Mouse (Mus musculus) thymus, adult 18-20 months (tissue): ENCODE data around the gene Tmem63b.
A peak's percentile ranks its signal among the peaks of the same experiment; 100 is the strongest.

Experiments
- DNase-seq, 2 experiments: peaks; one replicate each; pipeline ENCODE4 v3.0.0; 2022; ENCODE audit warnings: mixed read lengths in 2 of 2

Gene Tmem63b

DNA sequence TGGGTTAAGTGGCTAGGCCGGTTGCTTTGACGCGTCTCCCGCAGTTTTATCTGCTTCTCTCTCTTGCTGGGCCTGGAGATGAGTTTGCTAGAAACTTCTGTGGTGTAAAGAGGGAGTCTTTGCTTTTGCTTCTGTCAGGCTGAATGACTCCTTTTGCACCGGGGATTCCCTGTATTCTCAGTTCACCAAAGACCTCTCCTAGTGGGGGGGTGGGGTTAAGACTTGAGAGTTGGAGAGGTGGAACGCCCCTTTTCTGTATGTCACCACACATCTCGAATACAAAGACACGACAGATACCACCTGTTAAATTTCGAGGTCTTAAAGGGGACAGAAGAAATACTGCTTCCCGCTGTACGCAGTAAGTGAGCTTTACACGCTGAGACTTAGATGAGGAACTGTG, at the start of gene Tmem63b:
Gene Tmem63b, minus strand, starts transcription at position 190 of the 400 bp plus-strand sequence.
- no peak for DNase-seq

DNA sequence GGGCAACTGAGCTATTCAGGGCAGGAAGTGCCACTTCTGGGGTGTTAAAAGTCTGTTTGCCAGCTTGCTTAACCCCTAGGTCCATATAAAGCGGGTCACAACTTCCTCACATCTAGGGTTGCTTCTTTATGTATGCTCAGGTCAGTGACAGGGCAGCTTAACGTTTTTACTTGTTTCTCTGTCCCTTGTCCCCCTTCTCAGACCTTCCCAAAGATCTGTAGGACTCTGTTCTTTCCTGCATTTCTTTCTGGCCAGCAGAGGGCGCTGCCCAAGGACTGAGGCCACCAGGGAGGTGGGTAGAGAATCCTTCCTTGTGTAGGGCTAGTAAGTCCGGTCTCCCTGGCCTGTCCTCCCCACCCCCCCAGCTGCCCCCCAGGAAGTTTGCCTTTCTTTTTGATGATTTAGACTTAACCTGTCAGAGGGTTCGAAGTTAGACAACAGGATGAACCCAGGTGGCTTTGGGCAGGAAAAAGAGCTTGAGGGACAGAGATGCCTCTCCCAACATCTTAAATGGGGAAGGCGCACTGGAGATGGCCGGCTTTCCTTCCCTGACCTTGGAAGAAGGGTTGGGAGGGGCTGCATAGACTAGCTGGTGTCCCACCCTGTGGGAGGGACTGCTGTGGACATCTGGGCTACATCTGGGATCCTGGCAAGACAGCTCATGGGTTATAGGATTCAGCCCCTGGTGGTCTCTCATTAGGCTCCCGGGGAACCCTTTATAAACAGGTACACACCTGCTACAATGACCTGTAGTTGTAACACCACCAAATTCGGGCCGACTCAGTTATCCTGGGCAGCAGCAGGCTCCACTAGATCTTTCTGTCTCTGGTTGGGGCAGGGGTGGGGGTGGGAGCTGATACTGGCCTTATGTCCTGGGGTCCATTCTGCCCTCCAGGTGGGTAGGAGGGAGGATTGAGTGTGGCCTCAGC, 48.9 kb upstream of the Tmem63b start:
- peak; percentile 45 to 56 for DNase-seq

DNA sequence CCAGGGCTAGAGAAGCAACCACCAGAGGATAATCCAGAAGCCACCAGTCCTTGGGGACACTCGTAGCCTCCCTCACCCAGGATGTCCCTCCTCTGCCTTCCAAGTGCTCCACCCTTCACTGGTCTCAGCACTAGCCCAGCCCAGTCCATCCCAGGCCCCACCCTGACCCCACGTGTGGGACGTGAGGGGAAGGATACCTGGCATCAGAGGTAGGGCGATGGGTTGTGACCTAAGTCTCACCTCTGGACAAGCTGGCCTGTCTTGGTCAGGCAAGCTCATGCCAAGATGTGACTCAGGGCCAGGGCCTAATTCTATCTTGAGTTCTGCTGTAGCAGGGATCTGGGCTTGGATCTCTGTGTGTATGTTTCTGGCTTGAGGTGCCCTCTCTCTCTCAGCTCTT, 48.2 kb upstream of the Tmem63b start:
- DNase-seq = no peak

DNA sequence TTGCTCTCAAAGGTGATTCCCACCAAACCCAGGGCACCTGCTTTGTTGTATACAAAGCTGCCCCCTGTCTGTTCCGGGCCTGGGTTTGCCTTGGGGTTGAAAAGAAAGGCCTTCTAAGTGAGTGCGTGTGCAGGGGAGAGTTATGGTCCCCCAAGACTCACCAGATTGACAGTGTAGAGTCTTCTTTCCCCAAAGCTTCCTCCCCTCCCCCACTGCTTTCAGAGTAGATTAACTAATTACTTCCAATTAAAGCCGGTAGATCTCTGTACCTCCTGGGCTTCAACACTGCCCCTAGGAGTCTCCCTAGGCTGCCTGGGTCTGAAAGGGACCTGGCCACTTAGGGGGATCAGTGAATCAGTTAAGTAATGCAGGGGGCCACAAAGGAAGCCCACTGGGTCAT, 47.6 kb upstream of the Tmem63b start:
- no peak for DNase-seq

DNA sequence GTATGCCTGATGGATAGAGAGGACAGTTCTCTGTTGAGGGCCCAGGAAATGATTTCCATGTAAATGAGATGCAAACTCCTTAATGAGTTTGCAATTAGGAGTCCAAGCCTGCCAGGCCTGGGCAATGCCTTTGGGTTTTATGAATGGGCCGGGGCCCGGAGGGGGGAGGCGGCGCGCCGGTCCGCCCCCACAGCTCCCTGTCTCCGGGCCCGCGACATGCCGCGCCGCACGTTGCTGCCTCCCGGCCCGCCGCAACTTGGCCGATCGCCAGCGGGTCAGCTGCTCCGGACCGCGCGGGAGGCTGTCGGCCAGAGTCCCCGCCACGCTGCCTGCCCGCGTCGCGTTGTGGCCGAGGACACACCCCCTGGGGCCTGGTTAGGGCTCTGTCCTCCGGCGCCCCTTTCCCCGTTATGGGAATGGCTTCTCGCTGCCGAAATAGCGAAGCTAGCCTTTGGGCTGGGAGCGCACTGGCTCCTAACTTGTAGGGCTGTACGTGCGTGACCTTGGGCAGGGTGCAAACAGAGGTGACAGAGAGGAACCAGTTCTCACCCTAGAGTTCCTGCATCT, 47.1 kb upstream of the Tmem63b start, which contains the start of gene 1600014C23Rik:
Gene 1600014C23Rik, minus strand, starts transcription at position 110 of the 567 bp plus-strand sequence.
- no peak for DNase-seq

DNA sequence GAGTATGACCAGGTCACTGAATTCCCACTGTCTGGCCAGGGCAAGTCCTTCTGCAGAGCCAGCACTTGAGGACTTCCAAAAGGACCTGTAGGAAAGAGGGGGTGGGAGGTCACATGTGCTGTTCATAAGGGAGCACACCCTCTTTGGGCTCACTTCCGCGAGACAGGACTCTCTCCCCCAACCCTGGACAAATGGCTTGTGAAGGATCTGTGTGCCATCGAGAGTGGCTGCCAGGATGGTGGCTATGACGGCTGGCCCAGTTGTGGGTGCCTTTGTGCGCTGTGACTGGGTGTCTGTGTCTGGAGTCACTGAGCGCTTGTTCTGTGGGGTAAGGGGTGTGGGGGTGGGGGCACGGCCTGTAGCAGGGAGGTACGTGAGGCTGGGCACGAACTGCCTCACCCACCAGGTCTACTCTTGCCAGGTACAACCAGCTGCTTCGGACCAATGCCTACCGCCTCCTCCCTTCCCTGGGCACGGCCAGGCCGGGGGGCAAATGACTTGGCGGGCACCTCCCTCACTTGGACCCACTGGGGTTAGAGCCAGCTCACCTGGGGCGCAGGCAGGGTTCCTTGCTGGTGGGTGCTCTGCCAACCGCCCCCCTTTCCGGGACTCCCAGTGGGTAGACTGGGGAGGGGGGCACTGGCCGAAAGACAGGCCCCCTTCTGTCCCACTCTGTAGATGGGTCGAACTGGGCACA, 46.5 kb upstream of the Tmem63b start:
- DNase-seq = no peak

DNA sequence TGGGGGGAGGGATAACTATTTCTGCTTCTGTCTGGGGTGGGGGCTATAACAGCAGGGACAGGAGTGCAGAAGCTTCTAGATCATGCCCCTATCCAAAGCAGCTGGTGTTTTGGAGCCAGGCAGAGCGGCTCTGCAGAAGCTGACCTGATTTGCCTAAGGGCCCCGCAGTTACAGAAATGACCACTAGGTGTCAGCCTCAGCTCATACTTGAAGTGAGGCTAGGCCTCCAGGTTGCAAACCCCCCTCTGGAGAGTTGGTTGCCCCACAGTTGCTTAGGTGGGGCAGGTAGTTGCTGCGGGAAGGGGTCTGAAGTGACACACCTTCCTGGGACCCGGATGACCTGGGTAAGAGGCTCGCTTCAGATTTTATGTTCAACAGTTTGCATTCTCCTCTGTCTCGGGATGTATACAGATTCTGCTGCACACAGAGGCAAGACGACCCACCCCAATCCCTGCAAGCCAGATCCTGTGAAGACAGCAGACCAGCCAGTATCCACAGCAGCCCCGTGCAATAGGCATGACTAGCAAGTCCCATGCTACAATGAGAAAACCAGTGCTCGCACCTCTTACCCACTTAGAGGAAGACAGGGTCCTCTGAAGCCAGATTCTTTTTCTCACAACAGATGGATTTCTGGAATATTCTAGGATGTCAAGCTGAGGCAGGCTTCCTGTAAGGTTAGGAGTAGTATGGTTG, 44.6 kb upstream of the Tmem63b start:
- peak; percentile 53 to 69 for DNase-seq

DNA sequence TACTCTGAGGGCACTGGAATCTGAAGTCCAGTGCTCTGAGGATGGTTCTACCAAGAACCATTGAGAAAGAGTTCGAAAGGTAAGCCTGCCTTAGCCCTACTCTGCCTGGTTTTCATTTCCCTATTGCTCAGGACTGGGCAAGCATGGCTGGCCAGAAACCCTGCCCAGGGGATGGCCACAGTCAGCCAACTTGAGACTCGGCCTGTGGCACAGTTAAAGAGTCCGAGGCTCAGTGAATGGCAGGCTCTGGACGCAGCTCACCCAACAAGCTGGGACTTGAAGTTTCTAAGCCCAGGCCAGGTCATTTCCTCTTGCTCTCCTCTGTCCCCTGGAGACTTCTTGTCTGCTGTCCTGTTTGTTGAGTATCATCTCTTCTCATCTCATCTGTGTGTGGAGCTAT, 44.0 kb upstream of the Tmem63b start:
- no peak for DNase-seq

DNA sequence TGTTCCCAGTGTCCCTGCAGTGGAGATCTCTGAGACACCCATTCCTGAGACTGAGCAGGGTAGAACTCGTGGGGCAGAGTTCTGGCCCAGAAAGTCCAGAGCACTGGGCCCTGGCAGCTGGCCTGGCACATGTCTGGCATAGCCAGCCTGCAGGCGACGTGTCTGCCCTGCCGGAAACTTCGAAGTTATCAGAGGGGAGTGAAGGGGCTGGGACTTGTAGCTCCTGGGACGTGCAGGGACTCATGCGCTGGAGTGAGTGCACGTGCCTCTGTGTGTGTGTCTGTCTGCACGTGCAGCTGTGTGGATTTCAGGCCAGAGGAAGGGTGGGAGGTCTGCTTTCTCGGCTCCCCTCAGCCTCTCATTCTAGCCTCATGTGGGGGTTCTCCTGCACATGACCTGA, 42.7 kb upstream of the Tmem63b start:
- no peak for DNase-seq

DNA sequence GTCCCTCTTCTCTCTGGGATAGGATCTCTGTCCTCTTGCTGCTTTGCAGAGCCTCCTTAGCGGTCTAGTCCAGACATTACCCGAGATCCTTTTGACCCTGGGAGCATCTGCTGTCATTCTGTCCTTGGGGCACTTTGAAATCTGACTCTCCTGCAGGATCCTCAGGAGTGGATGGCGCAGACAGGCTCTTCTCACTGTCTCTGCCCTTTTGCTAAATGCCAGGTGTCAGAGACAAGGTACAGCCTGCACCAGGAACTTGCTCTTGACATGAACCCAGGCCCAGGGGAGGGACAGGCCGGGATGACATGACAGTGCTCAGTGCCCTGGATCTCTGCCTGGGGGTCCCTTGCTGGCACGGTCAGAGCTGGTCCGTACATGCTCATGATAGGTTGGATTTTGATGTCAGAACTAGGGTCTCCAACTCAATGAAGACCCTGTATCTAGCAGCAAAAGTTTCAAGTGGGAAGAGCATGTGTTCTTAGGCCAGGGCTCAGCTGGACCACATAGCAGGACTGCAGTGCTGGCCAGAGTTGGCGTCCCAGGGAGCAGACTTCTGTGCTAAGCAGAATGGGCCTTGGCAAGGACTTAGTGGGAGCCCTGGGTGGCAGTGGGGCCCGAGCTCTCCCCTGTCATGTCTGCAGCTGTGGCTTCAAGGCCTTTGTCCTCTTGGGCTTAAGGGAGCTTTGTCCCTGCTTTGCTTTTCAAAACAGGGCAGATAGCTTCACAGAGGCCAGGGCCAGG, 41.4 kb upstream of the Tmem63b start:
- DNase-seq = no peak

DNA sequence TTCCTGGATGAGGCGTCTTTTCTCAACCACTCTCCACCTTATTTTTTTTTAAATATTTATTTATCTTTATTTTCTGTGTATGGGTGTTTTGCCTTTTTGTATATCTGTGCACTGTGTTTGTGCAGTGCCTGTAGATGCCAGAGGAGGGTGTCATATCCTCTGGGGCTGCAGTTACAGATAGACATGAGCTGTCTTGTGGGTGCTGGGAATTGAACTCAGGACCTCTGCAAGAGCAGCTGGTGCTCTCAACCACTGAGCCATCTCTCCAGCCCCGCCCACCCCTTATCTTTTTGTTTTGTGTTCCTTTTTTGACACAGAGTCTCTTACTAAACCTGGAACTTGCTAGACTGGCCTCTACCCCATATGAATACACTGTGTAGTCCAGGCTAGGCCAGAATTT, 40.8 kb upstream of the Tmem63b start:
- no peak for DNase-seq

DNA sequence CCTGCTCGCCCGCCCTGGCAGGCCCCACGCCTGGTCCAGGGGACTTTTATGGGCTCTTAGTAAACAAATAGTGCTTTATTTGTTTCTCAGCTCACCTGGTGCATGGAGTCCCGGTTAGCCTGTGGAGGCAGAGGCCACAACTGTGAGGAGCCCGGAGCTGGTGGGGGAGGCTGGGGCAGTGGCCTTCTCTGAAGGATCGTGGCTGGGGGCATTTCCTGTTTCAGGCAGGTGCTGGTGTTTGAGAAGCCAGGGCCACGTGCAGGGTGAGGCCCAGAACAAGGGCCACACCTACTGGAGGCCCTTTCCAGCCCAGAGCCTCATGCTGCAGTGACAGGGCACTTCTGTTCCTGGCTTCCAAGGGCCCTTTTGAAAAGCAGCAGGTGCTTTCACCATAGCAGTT, 39.5 kb upstream of the Tmem63b start:
- DNase-seq = no peak

DNA sequence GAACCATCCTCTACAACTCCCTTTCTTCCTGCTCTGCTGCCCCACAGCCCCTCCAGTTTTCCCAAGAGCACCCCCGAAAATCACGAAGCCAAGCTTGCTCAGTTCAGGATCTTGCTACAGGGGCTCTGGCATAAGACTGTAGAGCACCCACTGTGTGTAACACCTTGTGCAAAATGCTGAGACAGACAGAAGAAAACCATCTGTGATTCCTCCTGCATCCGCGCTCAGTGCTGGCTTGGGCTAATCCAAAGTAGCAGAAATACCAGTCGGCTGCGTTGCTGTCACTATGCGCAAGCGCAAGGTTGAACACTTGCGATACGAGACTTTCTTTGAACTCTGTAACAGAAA, 37.8 kb upstream of the Tmem63b start:
- DNase-seq = no peak

DNA sequence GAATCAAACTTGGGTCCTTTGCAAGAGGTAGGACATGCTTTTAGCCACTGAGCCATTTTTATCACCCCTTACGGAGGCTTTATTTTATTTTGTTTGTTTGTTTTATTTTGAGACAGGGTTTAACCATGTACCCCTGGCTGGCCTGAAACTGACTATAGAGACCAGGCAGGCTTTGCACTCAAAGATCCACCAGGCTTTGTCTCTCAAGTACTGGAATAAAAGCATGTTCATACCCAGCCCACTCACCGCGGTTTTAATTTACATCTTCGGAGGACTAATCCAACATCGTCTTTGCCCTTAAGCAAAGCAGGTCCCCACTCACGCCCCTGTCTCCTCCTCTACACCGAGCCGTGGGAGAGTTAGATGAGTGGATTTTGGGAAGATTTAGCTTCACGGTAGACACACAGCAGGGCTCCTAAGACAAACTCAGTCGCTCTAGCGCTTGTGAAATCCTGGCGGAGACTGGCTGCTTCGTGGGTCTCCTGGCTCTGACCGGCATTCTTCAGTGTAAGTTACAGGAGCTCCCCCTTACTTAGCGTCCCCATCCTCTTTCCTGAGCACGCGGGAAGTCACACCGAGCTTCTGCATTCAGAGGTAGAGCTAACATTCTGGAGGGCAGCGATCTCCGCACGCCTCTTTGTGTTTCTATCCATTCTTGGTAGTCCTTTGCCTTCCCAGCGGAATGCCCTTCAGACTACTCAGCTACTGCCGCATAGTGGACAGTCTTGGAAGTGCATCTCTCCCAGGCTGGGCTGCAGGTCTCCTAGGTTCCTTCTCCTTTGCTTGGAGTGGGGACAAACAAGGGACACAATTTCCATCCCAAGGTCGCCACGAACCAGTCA, 37.2 kb upstream of the Tmem63b start:
- no peak for DNase-seq

DNA sequence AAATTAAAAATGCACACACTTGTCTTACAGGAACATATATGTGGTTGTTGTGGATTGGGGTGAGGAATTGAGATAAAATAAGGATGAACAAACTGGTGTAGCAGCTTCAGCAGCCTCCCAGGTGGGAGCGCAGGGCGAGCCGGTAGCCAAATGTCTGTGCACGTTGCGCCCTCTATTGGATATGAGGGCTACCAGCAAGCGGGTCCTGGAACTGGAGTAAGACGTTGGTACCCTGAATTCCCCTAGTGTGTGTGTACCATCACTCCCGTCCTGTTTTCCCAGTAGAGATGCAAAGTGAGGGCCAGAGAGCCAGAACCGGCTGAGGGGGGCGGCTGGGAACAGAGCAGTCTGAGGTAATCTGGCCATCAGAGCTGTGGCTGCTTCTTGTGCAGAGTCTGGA, 31.6 kb upstream of the Tmem63b start:
- DNase-seq = peak; percentile 43 to 47

DNA sequence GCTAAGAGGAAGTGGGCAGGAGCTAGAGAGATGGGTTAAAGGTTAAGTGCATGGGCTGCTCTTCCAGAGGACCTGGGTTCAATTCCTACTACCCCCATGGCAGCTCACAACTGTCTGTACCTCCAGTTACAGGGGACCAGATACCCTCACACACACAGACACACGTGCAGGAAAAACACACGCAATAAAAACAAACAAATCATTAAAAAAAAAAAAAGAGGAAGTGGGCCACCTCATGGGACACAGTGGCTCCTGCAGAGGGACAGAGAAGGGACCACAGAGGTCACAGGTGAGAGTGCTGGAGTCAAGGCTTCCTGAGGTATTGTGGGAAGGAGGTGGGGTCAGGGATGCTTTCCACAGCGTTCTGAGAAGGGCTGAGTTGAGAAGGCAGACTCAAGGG, 24.8 kb upstream of the Tmem63b start:
- DNase-seq = no peak

DNA sequence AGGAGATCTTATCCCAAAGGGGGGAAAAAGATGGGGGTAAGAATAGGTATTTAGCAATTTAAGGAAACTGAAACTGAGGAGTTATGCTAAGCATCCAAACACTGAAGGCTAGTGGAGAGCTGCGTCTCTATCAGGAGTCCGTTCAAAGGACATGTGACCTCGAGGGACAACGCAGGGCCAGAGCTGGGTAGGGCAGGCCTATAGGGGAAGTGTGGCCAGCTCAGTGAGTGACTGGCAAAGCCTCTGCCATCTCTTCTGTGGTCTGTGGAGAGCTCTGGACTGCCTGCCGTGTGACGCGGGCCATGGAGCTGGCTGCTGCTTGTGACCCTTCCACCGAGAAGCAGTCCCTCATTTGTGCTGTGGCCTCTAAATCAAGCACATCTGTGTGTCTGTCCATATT, 23.7 kb upstream of the Tmem63b start:
- no peak for DNase-seq

DNA sequence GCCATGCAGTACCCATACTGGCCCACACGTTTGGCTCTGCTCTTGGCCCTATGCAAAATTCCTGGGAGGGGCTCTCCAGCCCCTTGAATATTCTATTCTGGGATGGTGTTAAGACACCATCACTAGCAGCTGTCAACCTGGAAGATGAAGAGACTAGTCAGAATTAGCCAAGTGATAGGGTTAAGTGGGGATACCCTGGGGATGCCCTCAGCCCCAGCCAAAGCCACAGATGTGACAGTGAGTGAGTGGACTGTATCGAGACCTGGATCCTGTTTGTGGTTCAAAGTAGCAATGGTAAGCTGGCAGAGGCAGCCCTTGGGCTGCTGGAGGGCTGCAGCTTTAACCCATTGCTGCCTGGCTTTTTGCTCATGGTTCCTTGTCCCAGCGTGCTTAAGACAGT, 23.1 kb upstream of the Tmem63b start:
- no peak for DNase-seq

DNA sequence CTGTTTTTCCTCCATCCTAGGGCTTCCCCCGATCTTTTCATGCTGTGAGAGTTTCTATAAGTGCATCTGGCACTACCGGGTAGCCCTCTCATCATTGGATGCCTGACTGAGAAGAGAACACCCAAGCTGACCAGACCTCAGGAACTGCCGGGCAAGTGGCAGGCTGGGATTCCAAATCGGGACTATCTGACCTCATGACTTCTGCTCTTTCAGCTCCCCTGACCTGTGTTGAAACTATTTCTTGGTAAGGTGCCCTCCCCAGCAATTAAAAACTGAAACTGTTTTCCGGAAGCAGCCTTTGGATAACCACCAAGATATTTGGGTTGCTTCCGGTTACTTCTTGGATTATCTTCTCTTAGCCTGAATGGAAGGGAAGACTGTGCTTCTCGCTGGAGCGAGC, 21.5 kb upstream of the Tmem63b start:
- no peak for DNase-seq

DNA sequence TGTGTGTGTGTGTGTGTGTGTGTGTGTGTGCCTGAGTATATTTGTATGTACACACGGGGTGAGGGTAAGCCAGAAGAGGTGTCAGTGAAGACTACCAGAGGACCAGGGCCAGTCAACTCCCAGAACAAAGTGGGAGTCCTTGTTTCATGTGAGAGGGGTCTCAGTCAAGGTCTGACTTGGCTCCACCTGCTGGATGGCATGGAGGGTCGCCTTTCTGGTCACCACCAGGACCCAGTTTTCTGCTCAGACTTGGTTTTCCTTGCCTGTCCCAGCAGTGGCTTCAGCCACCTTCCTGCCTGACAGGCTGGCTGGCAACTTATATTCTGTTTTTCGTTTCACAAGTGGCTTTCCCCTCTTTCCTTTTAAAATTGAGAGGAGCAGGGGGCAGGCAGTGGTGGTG, 20.7 kb upstream of the Tmem63b start:
- no peak for DNase-seq

DNA sequence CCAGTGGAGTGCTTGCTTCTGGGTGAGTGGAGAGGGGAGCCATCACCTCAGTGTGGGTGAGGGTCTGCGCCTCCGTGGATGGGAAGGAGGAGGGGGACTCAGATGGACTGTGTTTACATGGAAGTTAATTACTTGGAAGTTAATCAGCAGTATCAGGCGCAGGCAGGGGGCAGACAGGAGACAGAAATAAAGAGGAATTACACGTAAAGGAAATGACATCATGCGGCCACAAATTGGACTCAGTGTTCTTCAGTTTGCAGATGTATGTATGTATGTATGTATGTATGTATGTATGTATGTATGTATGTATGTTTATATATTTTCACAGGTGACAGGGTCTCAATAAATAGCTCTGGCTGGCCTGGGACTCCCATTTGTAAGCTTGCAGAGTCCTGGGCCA, 20.1 kb upstream of the Tmem63b start:
- no peak for DNase-seq

DNA sequence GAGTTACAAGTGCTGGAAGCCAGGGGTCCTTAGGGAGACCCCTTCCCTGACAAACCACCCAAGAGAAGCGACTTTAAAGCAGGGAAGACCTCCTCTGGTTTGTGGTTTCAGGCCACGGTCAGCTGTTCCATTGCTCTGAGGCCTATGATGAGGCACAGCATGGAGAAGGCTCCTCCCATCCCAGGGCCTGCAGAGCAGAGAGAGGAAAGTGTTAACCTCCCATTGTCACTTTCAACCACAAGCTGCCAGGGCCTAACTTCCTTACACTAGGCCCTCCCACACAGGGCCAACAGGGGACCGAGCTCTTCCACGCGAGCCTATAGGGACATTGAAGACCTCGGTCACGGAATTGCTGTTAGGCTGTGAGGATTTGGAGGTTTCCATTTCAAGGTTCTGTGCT, 16.5 kb upstream of the Tmem63b start:
- no peak for DNase-seq
